Mouse (Mus musculus): ENCODE measurements around the gene Plekho2. TPM values are rescaled to one million over a fixed set of nuclear protein-coding genes. Genes with fewer than 3 reads are reported as not detected.
A peak's percentile ranks its signal among the peaks of the same experiment; 100 is the strongest.

The Plekho2 gene
- total and polyA plus RNA-seq, 3 experiments: 7.6 to 12.9 TPM; not detected in 1

- TF ChIP-seq SIN3A (IDR thresholded peaks at IDR 0.05; ENCODE audit: low read length) (peak; percentile 72), ETS1 (IDR thresholded peaks at IDR 0.05; ENCODE audit: low read depth, low read length) (peak; percentile 76), CHD1 (IDR thresholded peaks at IDR 0.05; ENCODE audit: low read depth, low read length) (peak; percentile 80), MYC (IDR thresholded peaks at IDR 0.05; ENCODE audit: low read depth, low read length) (peak; percentile 86), NELFE (IDR thresholded peaks at IDR 0.05; ENCODE audit: low read depth, low read length) (peak; percentile 48), TBP (IDR thresholded peaks at IDR 0.05; ENCODE audit: low read depth, low read length) (no peak), MEF2A (IDR thresholded peaks at IDR 0.05; ENCODE audit: extremely low read depth, insufficient replicate concordance, low read depth, low read length, poor library complexity, severe bottlenecking) (0 out of 2 replicates have a peak, but pooled peaks have one; percentile 50), CTCF (IDR thresholded peaks at IDR 0.05 in 2 of 3, conservative IDR thresholded peaks at IDR 0.05 in 1 of 3; ENCODE audit: control insufficient read depth in 1 of 3, insufficient read depth in 1 of 3, low read depth in 2 of 3, low read length in 3 of 3, poor library complexity in 1 of 3, severe bottlenecking in 1 of 3) (no peak)
Observed at GRCm38 (mm10) chr9:65541126-65542068, 38.4 kb downstream of the Plekho2 start (continued).

- TF ChIP-seq POLR2AphosphoS2 (IDR thresholded peaks at IDR 0.05; ENCODE audit: low read length) (no peak), ZKSCAN1 (IDR thresholded peaks at IDR 0.05; ENCODE audit: low read depth, low read length) (no peak), KAT2A (conservative IDR thresholded peaks at IDR 0.05; ENCODE audit: low read depth, low read length) (no peak), NRF1 (IDR thresholded peaks at IDR 0.05; ENCODE audit: insufficient read depth, low read depth, low read length, poor library complexity, severe bottlenecking) (no peak), MEF2A (IDR thresholded peaks at IDR 0.05; ENCODE audit: extremely low read depth, insufficient replicate concordance, low read depth, low read length, poor library complexity, severe bottlenecking) (no peak), SMC3 (IDR thresholded peaks at IDR 0.05; ENCODE audit: low read depth, low read length) (no peak), USF1 (IDR thresholded peaks at IDR 0.05; ENCODE audit: low read depth, low read length) (no peak), SIN3A (IDR thresholded peaks at IDR 0.05; ENCODE audit: low read length) (no peak), GABPA (IDR thresholded peaks at IDR 0.05; ENCODE audit: low read depth, low read length) (no peak), USF2 (IDR thresholded peaks at IDR 0.05; ENCODE audit: borderline replicate concordance in 1 of 2, insufficient read depth in 1 of 2, low read depth in 1 of 2, low read length in 2 of 2) (no peak)
- DNase-seq (ENCODE audit: low read depth, low spot score): no peak
- H3K4me3 ChIP-seq (ENCODE audit: control insufficient read depth in 1 of 2, insufficient read depth in 1 of 2, low read depth in 2 of 2, low read length in 2 of 2): no peak overlapping the region
- H3K36me3 ChIP-seq (ENCODE audit: control insufficient read depth in 1 of 2, insufficient read depth in 2 of 2, low read length in 2 of 2): peaks cover 0 to 16% of the 10 kb centered on the region in 2 experiments; a peak in 2 of 4 replicates
- H3K27me3 ChIP-seq (ENCODE audit: control insufficient read depth in 1 of 2, insufficient read depth in 2 of 2, low read length in 2 of 2): no peaks in the 10 kb centered on the region
- peaks cover 4 to 31% of the 10 kb centered on the region in 2 experiments for H3K4me1 ChIP-seq (ENCODE audit: control insufficient read depth in 1 of 2, insufficient read depth in 2 of 2, low read length in 2 of 2)
- no peaks in the 10 kb centered on the region for H3K79me2 ChIP-seq (ENCODE audit: control insufficient read depth, insufficient read depth, low read length, poor library complexity)
- H3K9me3 ChIP-seq (replicated peaks; ENCODE audit: insufficient read depth, low read length): no peaks in the 10 kb centered on the region
- no peak overlapping the region for H3K9ac ChIP-seq (ENCODE audit: control insufficient read depth, low read depth, low read length, poor library complexity, severe bottlenecking)
- H3K27ac ChIP-seq (ENCODE audit: control insufficient read depth, low read depth, low read length): no peak overlapping the region
Observed at GRCm38 (mm10) chr9:65539697-65540096, 40.1 kb downstream of the Plekho2 start.

Data from MEL (cell line).